Mouse (Mus musculus) mature B cell (primary cell): ENCODE measurements around the gene Sinhcaf.
"Not testable (repeated sequence)": the region's sequence is repeated elsewhere in the genome, so short reads cannot be mapped to it uniquely, and the experiment has no call there.

Source experiments
- in situ Hi-C: fragments of 300-500 bp; cut with MboI; formaldehyde crosslinking; loops from 2 replicates; pipeline ENCODE4 v1.14.3; 2019

Gene Sinhcaf

GRCm38 (mm10) chr6:148946409-148946742 lies at the start of gene Sinhcaf:
TSS of gene Sinhcaf (minus strand) at chr6:148946467.
- in situ Hi-C loops, result no loop called here

- in situ Hi-C loops, result no loop called here
These were observed 48.2 kb upstream of the Sinhcaf start for GRCm38 (mm10) chr6:148994327-148994999.

GRCm38 (mm10) chr6:148993117-148994077 lies 47.1 kb upstream of the Sinhcaf start:
- in situ Hi-C loops, result no loop called here

GRCm38 (mm10) chr6:148992373-148993116 lies 46.3 kb upstream of the Sinhcaf start:
- in situ Hi-C loops, result no loop called here

GRCm38 (mm10) chr6:148991660-148992372 lies 45.5 kb upstream of the Sinhcaf start:
- in situ Hi-C loops, result no loop called here

- in situ Hi-C loops, result not testable (repeated sequence)
These were observed 43.7 kb upstream of the Sinhcaf start for GRCm38 (mm10) chr6:148989792-148990491.

GRCm38 (mm10) chr6:148986003-148986402 lies 39.7 kb upstream of the Sinhcaf start:
- in situ Hi-C loops, result no loop called here

GRCm38 (mm10) chr6:148980495-148980894 lies 34.2 kb upstream of the Sinhcaf start:
- in situ Hi-C loops, result no loop called here

- in situ Hi-C loops, result no loop called here
These were observed 28.8 kb upstream of the Sinhcaf start for GRCm38 (mm10) chr6:148975096-148975495.

GRCm38 (mm10) chr6:148972891-148973290 lies 26.6 kb upstream of the Sinhcaf start:
- in situ Hi-C loops, result no loop called here

- in situ Hi-C loops, result no loop called here
These were observed 26.0 kb upstream of the Sinhcaf start for GRCm38 (mm10) chr6:148972059-148972848.

GRCm38 (mm10) chr6:148971385-148971940 lies 25.2 kb upstream of the Sinhcaf start:
- in situ Hi-C loops, result no loop called here

- in situ Hi-C loops, result no loop called here
These were observed 15.0 kb upstream of the Sinhcaf start for GRCm38 (mm10) chr6:148961285-148961684.

- in situ Hi-C loops, result no loop called here
These were observed 13.4 kb upstream of the Sinhcaf start for GRCm38 (mm10) chr6:148959540-148960238.

GRCm38 (mm10) chr6:148958712-148959111 lies 12.4 kb upstream of the Sinhcaf start:
- in situ Hi-C loops, result no loop called here

- in situ Hi-C loops, result no loop called here
These were observed 10.8 kb upstream of the Sinhcaf start for GRCm38 (mm10) chr6:148957046-148957445.

- in situ Hi-C loops, result no loop called here
These were observed 9.6 kb upstream of the Sinhcaf start for GRCm38 (mm10) chr6:148955641-148956420.

GRCm38 (mm10) chr6:148946881-148947405 lies 676 bp upstream of the Sinhcaf start:
- in situ Hi-C loops, result no loop called here
